Mouse (Mus musculus): Measurements from ENCODE around the gene Pip5k1c. TPM values are rescaled to one million over a fixed set of nuclear protein-coding genes. Genes with fewer than 3 reads are reported as not detected.

Gene Pip5k1c
- polyA plus RNA-seq, 1 experiment = 23.3 TPM

DNA sequence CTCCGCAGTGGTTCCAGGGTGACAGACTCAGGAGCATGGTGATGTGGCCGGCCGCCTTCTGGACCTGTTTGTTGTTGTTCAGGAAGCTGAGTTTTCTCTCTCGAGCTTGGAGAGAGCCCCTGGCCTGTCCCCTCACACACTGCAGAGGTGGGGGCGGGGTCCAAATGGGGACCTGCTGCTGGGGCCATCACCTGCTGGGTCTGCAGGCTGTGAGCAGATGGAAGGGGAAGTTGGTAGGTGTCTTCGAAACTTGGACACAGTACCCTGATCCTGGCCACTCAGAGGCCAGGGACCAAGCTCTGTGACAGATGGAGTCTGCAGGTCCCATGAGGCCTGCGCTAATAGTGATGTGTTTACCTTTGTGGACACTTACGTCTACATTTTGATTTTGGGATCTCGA lies 8.6 kb downstream of the Pip5k1c start:
- H3K4me2 ChIP-seq (ENCODE audit: low read depth) = no peak overlapping the region
- H3K36me3 ChIP-seq (ENCODE audit: control insufficient read depth, insufficient read depth) = no peaks in the 10 kb centered on the region
- no peak for TF ChIP-seq POLR2A (IDR thresholded peaks at IDR 0.05; ENCODE audit: insufficient read length, low read depth)
- TF ChIP-seq POLR2AphosphoS2 (IDR thresholded peaks at IDR 0.05; ENCODE audit: insufficient read length, low read depth) = no peak
- no peak for TF ChIP-seq MAX (IDR thresholded peaks at IDR 0.05; ENCODE audit: low read depth)
- TF ChIP-seq USF1 (IDR thresholded peaks at IDR 0.05; ENCODE audit: low read depth) = no peak
- TF ChIP-seq MYOG (IDR thresholded peaks at IDR 0.05; ENCODE audit: control insufficient read depth in 1 of 3, insufficient read depth in 1 of 3, insufficient read length in 2 of 3, low read depth in 2 of 3) = no peak
- TF ChIP-seq TCF12 (IDR thresholded peaks at IDR 0.05; ENCODE audit: insufficient read depth, poor library complexity, severe bottlenecking) = no peak
- TF ChIP-seq E2F4 (IDR thresholded peaks at IDR 0.05; ENCODE audit: insufficient read depth) = no peak
- no peak for TF ChIP-seq SRF (IDR thresholded peaks at IDR 0.05; ENCODE audit: control insufficient read depth, insufficient read length, low read depth)
- no peak for TF ChIP-seq TCF3 (IDR thresholded peaks at IDR 0.05; ENCODE audit: insufficient read length, low read depth)
- TF ChIP-seq CEBPB (IDR thresholded peaks at IDR 0.05; ENCODE audit: insufficient read depth, poor library complexity, severe bottlenecking) = no peak
- no peak for TF ChIP-seq REST (IDR thresholded peaks at IDR 0.05; ENCODE audit: insufficient read depth, insufficient read length)
- TF ChIP-seq MYOD1 (IDR thresholded peaks at IDR 0.05; ENCODE audit: control insufficient read depth in 1 of 3, insufficient read length in 2 of 3, low read depth in 2 of 3) = no peak
- peaks cover 33% of the 10 kb centered on the region for H3K79me2 ChIP-seq (ENCODE audit: control insufficient read depth, insufficient read depth)
- H3ac ChIP-seq (ENCODE audit: control insufficient read depth, insufficient read length) = no peak overlapping the region
- no peak overlapping the region for H3K4me3 ChIP-seq
- H3K27me3 ChIP-seq (ENCODE audit: control insufficient read depth, insufficient read depth, insufficient read length) = no peaks in the 10 kb centered on the region

DNA sequence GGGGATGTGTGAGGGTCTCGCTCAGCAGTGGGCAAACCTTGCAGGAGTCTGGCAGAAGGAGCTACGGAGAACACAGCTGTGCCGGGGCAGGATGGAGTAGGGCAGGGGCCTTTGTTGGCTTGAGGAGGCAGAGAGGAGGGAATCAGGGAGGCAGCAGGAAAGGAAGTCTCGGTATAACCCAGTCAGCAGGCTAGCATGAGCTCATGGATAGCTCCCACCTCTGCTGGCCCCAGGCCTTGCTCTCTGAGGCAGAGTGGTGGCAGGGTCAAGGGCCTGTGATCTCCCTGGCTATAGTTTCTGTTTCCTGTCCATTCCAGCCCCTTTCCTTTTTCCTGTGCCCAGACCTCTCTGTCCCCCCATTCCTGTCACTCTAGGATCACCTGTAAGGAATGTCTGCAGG lies 9.5 kb downstream of the Pip5k1c start:
- Histone ChIP-seq H3ac (ENCODE audit: control insufficient read depth, insufficient read length) (no peak overlapping the region), H3K4me3 (no peak overlapping the region), H3K79me2 (ENCODE audit: control insufficient read depth, insufficient read depth) (peaks cover 26% of the 10 kb centered on the region), H3K36me3 (ENCODE audit: control insufficient read depth, insufficient read depth) (no peaks in the 10 kb centered on the region), H3K27me3 (ENCODE audit: control insufficient read depth, insufficient read depth, insufficient read length) (no peaks in the 10 kb centered on the region), H3K4me2 (ENCODE audit: low read depth) (peak overlapping the region; percentile 22)
- TF ChIP-seq TCF12 (IDR thresholded peaks at IDR 0.05; ENCODE audit: insufficient read depth, poor library complexity, severe bottlenecking) (no peak), POLR2AphosphoS2 (IDR thresholded peaks at IDR 0.05; ENCODE audit: insufficient read length, low read depth) (no peak), POLR2A (IDR thresholded peaks at IDR 0.05; ENCODE audit: insufficient read length, low read depth) (no peak), CEBPB (IDR thresholded peaks at IDR 0.05; ENCODE audit: insufficient read depth, poor library complexity, severe bottlenecking) (no peak), MYOD1 (IDR thresholded peaks at IDR 0.05; ENCODE audit: control insufficient read depth in 1 of 3, insufficient read length in 2 of 3, low read depth in 2 of 3) (no peak), MAX (IDR thresholded peaks at IDR 0.05; ENCODE audit: low read depth) (no peak), USF1 (IDR thresholded peaks at IDR 0.05; ENCODE audit: low read depth) (no peak), MYOG (IDR thresholded peaks at IDR 0.05; ENCODE audit: control insufficient read depth in 1 of 3, insufficient read depth in 1 of 3, insufficient read length in 2 of 3, low read depth in 2 of 3) (no peak), E2F4 (IDR thresholded peaks at IDR 0.05; ENCODE audit: insufficient read depth) (no peak), TCF3 (IDR thresholded peaks at IDR 0.05; ENCODE audit: insufficient read length, low read depth) (no peak), REST (IDR thresholded peaks at IDR 0.05; ENCODE audit: insufficient read depth, insufficient read length) (no peak), SRF (IDR thresholded peaks at IDR 0.05; ENCODE audit: control insufficient read depth, insufficient read length, low read depth) (no peak)

- Histone ChIP-seq H3K79me2 (ENCODE audit: control insufficient read depth, insufficient read depth) (peaks cover 21% of the 10 kb centered on the region), H3K36me3 (ENCODE audit: control insufficient read depth, insufficient read depth) (no peaks in the 10 kb centered on the region), H3K4me2 (ENCODE audit: low read depth) (peak overlapping the region; percentile 40), H3K4me3 (no peak overlapping the region), H3K27me3 (ENCODE audit: control insufficient read depth, insufficient read depth, insufficient read length) (no peaks in the 10 kb centered on the region), H3ac (ENCODE audit: control insufficient read depth, insufficient read length) (no peak overlapping the region)
- TF ChIP-seq POLR2A (IDR thresholded peaks at IDR 0.05; ENCODE audit: insufficient read length, low read depth) = no peak
- peak in 1 of 3 experiments; percentile 67 for TF ChIP-seq MYOD1 (IDR thresholded peaks at IDR 0.05; ENCODE audit: control insufficient read depth in 1 of 3, insufficient read length in 2 of 3, low read depth in 2 of 3)
- TF ChIP-seq MYOG (IDR thresholded peaks at IDR 0.05; ENCODE audit: control insufficient read depth in 1 of 3, insufficient read depth in 1 of 3, insufficient read length in 2 of 3, low read depth in 2 of 3) = peak in 2 of 3 experiments; percentile 77 to 80
- TF ChIP-seq USF1 (IDR thresholded peaks at IDR 0.05; ENCODE audit: low read depth) = no peak
- no peak for TF ChIP-seq REST (IDR thresholded peaks at IDR 0.05; ENCODE audit: insufficient read depth, insufficient read length)
These were observed 10.0 kb downstream of the Pip5k1c start for GRCm38 (mm10) chr10:81302781-81303218.

GRCm38 (mm10) chr10:81303258-81303657 lies 10.5 kb downstream of the Pip5k1c start:
- Histone ChIP-seq H3K36me3 (ENCODE audit: control insufficient read depth, insufficient read depth) (no peaks in the 10 kb centered on the region), H3K4me2 (ENCODE audit: low read depth) (peak overlapping the region; percentile 40), H3K27me3 (ENCODE audit: control insufficient read depth, insufficient read depth, insufficient read length) (no peaks in the 10 kb centered on the region), H3K79me2 (ENCODE audit: control insufficient read depth, insufficient read depth) (peaks cover 18% of the 10 kb centered on the region), H3K4me3 (no peak overlapping the region), H3ac (ENCODE audit: control insufficient read depth, insufficient read length) (no peak overlapping the region)
- TF ChIP-seq POLR2A (IDR thresholded peaks at IDR 0.05; ENCODE audit: insufficient read length, low read depth) (no peak), MYOG (IDR thresholded peaks at IDR 0.05; ENCODE audit: control insufficient read depth in 1 of 3, insufficient read depth in 1 of 3, insufficient read length in 2 of 3, low read depth in 2 of 3) (no peak), MAX (IDR thresholded peaks at IDR 0.05; ENCODE audit: low read depth) (no peak), SRF (IDR thresholded peaks at IDR 0.05; ENCODE audit: control insufficient read depth, insufficient read length, low read depth) (no peak), MYOD1 (IDR thresholded peaks at IDR 0.05; ENCODE audit: control insufficient read depth in 1 of 3, insufficient read length in 2 of 3, low read depth in 2 of 3) (no peak)

DNA sequence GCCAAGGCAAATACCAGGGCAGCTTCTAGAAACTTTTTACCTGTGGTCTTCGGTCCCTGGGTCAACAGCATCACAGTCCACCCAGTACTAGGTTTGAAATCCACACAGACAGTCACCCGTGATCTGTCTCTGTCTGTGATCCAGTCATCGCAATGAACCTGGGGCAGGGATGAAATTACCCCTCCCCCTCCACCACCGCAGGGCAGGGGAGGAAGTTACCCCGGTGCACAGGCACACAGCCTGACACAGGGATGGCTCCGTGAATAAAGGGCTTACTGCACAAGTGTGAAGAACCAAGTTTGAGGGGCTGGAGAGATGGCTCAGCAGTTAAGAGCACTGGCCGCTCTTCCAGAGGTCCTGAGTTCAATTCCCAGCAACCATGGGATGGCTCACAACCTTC lies 11.0 kb downstream of the Pip5k1c start:
- H3K79me2 ChIP-seq (ENCODE audit: control insufficient read depth, insufficient read depth) = peaks cover 13% of the 10 kb centered on the region
- TF ChIP-seq CEBPB (IDR thresholded peaks at IDR 0.05; ENCODE audit: insufficient read depth, poor library complexity, severe bottlenecking) (no peak), MAX (IDR thresholded peaks at IDR 0.05; ENCODE audit: low read depth) (no peak), TCF12 (IDR thresholded peaks at IDR 0.05; ENCODE audit: insufficient read depth, poor library complexity, severe bottlenecking) (no peak), TCF3 (IDR thresholded peaks at IDR 0.05; ENCODE audit: insufficient read length, low read depth) (no peak), USF1 (IDR thresholded peaks at IDR 0.05; ENCODE audit: low read depth) (no peak)
- no peak overlapping the region for H3K4me3 ChIP-seq
- no peak overlapping the region for H3ac ChIP-seq (ENCODE audit: control insufficient read depth, insufficient read length)
- no peaks in the 10 kb centered on the region for H3K27me3 ChIP-seq (ENCODE audit: control insufficient read depth, insufficient read depth, insufficient read length)
- no peak overlapping the region for H3K4me2 ChIP-seq (ENCODE audit: low read depth)
- H3K36me3 ChIP-seq (ENCODE audit: control insufficient read depth, insufficient read depth) = no peaks in the 10 kb centered on the region

All from myocyte (in vitro differentiated cells).